Mouse (Mus musculus) neural tube, embryonic 14.5 days (tissue): ENCODE results near the gene Tceanc2. TPM values are rescaled to one million over a fixed set of nuclear protein-coding genes. Genes with fewer than 3 reads are reported as not detected.

Experiments used
- ATAC-seq: fragments of 200-750 bp; cut with Nextera tagmentation; 2 replicates; pipeline ENCODE4 v1.8.0; 2017; ENCODE audit warnings: low read depth, mild to moderate bottlenecking, moderate TSS enrichment, moderate library complexity
- H3K27ac ChIP-seq: fragments of 300-500 bp; sonication (generic); 2 replicates; pipeline ENCODE4 v1.5.1; 2014; ENCODE audit warnings: low read depth, mild to moderate bottlenecking, control low read depth, low read length, moderate library complexity, mixed read lengths
- H3K27me3 ChIP-seq: fragments of 300-500 bp; sonication (generic); 2 replicates; pipeline ENCODE4 v1.6.1; 2014; ENCODE audit warnings: low read length; ENCODE audit not compliant: control insufficient read depth, insufficient read depth
- H3K36me3 ChIP-seq: fragments of 300-500 bp; sonication (generic); 2 replicates; pipeline ENCODE4 v1.6.1; 2014; ENCODE audit warnings: low read length, mixed read lengths; ENCODE audit not compliant: control insufficient read depth, insufficient read depth
- H3K4me1 ChIP-seq: fragments of 300-500 bp; sonication (generic); 2 replicates; pipeline ENCODE4 v1.6.1; 2014; ENCODE audit warnings: low read length; ENCODE audit not compliant: control insufficient read depth, insufficient read depth
- H3K4me2 ChIP-seq: fragments of 300-500 bp; sonication (generic); 2 replicates; pipeline ENCODE4 v1.6.1; 2014; ENCODE audit warnings: mild to moderate bottlenecking, low read depth, low read length, control low read depth
- H3K4me3 ChIP-seq: fragments of 300-500 bp; sonication (generic); 2 replicates; pipeline ENCODE4 v1.5.1; 2014; ENCODE audit warnings: low read depth, low read length, control low read depth, mixed read lengths
- H3K9ac ChIP-seq: fragments of 300-500 bp; sonication (generic); replicated peaks from 2 replicates; pipeline ENCODE4 v1.6.1; 2014; ENCODE audit warnings: low read depth, mild to moderate bottlenecking, control low read depth, low read length, mixed read lengths
- H3K9me3 ChIP-seq: fragments of 300-500 bp; sonication (generic); 2 replicates; pipeline ENCODE4 v1.6.1; 2016; ENCODE audit warnings: low read length; ENCODE audit not compliant: control insufficient read depth
- WGBS: fragments of 180-500 bp; shearing (Covaris S2); extraction: QIAGEN DNeasy Blood & Tissue Kit; methylation state at CpG from one replicate; pipeline ENCODE4 v1.1.7; 2014; 5-methylcytosine and 5-hydroxymethylcytosine counted together
- polyA plus RNA-seq: library from polyadenylated mRNA; unstranded; fragments of >200 nt; fragmentation: Nextera tagmentation; extraction: Ambion mirVana; gene quantifications from 2 replicates; pipeline ENCODE4 v1.2.1, GENCODE M21; 2014

Tceanc2 gene
- polyA plus RNA-seq, 1 experiment from 2014 or later = 56.4 TPM

DNA sequence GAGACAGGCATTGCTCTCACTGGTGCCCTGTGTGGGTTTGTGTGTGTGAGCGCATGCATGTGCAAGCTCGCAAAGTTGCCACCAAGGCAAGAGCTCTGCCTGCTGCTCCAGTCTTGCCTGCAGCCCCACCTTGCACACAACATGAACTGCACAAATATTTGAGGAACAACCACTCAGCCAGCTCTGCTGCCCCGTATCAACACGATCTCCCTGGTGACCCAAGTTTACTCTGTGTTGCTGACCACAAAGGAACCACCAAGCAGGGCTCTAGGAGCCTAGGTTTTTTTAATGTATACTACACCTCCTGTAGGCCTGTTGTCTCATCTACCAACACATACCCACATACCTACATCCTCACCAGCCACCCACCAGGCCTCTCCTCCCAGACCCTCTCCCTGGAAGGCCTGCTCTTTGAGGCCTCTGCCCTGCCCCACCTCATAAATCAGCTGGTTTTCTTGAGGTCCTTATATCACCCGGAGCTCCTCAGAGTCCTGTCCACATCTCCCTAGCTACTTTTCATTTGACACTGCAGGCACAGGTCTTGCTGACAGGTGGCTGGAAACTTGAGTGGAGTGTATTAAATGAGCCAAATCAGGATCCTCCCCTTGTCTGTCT is 31.7 kb upstream of the Tceanc2 start:
- Histone ChIP-seq H3K9me3 (no peaks in the 10 kb centered on the region), H3K36me3 (0 out of 2 replicates have a peak, but pooled peaks cover 8% of the 10 kb centered on the region), H3K27ac (no peak overlapping the region), H3K27me3 (no peaks in the 10 kb centered on the region), H3K4me1 (no peaks in the 10 kb centered on the region), H3K9ac (no peak overlapping the region), H3K4me2 (no peak overlapping the region), H3K4me3 (no peak overlapping the region)
- 80% methylated on average over 5 of the region's 5 CpGs for WGBS
- ATAC-seq = no peak

DNA sequence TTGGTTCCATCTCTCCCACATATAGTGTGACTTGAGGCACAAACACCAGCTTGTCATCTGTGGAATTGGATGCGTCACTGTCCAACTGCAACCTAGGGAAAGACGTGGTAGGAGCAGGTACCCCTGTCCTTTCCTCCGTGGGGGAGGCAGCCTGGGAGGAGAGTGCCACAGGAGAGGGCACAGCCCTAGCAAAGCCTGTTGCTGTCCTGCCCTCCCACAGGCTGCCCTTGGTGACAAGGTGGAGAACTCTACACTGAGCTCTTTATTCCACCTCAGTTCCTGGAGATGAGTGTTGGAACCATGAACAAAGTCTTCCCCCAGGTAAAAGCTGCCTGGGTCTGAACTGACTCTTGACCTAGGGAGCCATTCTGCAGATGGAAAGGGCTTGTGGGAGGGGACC is 30.0 kb upstream of the Tceanc2 start, which contains the start of gene Ldlrad1:
Gene Ldlrad1 (plus strand): TSS at position 301 of the 400 bp plus-strand sequence.
- ATAC-seq = no peak
- Histone ChIP-seq H3K4me3 (no peak within 1 kb of the TSS), H3K36me3 (peaks cover 15% of the 10 kb centered on the region), H3K27ac (no peak within 1 kb of the TSS), H3K9ac (no peak within 1 kb of the TSS), H3K4me2 (no peak within 1 kb of the TSS), H3K9me3 (no peaks in the 10 kb centered on the region), H3K27me3 (no peaks in the 10 kb centered on the region), H3K4me1 (no peaks in the 10 kb centered on the region)
- 87% methylated on average over 3 of the region's 3 CpGs for WGBS

DNA sequence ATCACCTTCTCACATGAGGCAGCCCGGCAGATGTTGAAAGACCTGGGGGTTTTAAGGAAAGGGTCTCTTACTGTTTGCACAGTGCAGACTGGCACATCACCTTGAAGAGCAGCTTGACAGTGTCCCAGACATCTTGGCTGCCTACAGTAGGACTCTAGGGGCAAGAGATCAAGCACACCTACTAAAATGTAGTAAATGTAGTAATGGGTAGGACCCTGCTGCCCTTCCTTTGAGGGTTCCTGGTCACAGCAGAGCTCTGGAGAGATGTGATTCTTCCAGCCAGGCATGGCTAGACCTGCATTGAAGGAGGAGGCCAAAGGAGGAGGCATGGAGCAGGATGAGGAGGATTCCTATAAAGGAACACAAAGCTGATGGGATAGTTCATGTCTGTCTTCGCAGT is 28.1 kb upstream of the Tceanc2 start:
- no peak for ATAC-seq
- H3K9me3 ChIP-seq = no peaks in the 10 kb centered on the region
- H3K4me1 ChIP-seq = no peaks in the 10 kb centered on the region
- H3K36me3 ChIP-seq = peaks cover 19% of the 10 kb centered on the region
- WGBS = 95% methylated on average over 2 of the region's 2 CpGs
- no peak overlapping the region for H3K9ac ChIP-seq
- H3K4me2 ChIP-seq = no peak overlapping the region
- H3K27me3 ChIP-seq = no peaks in the 10 kb centered on the region
- no peak overlapping the region for H3K27ac ChIP-seq
- H3K4me3 ChIP-seq = no peak overlapping the region

DNA sequence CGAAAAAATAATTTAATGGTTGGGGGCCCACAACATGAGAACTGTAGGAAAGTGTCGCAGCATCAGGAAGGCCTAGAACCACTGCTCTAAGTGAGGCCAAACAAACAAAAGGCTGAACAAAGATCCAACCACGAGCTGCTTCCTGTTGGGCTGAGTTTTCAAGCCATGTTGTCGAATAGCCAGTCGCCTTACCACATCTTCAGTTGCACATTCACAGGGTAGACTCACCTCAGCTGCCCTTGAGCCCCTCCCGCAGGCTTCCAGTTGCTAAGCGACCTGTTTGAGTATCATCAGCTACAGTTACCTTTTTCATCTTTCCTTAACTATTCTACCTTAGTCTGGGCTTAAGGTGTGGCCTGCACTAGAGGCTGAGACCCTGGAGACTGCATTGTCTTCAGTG is 24.1 kb upstream of the Tceanc2 start:
- H3K9me3 ChIP-seq = no peaks in the 10 kb centered on the region
- no peak overlapping the region for H3K27ac ChIP-seq
- H3K9ac ChIP-seq = no peak overlapping the region
- H3K36me3 ChIP-seq = peaks cover 43% of the 10 kb centered on the region
- no peak for ATAC-seq
- no peaks in the 10 kb centered on the region for H3K4me1 ChIP-seq
- H3K4me2 ChIP-seq = no peak overlapping the region
- no peak overlapping the region for H3K4me3 ChIP-seq
- H3K27me3 ChIP-seq = no peaks in the 10 kb centered on the region
- WGBS = 90% methylated on average over 7 of the region's 7 CpGs

DNA sequence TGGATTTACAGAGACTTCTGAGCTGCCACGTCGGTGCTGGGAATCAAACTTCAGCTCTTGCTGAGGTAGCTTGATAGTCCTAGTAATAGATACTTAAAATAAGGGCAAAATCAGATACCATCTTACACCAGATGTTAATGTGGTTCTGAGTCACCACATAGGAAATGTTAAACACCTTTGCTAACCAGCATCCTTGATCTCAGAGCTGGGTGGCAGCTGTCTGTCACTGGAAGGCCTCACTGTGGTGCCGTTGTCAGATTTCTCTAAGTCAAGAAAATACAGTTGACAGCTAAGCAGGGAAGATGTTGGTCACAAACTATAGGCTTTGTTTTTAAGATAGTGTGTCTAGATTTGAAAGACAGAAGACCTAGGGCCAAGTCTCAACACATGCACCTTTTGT is 22.9 kb upstream of the Tceanc2 start:
- 97% methylated on average over 3 of the region's 3 CpGs for WGBS
- Histone ChIP-seq H3K4me2 (no peak overlapping the region), H3K27me3 (no peaks in the 10 kb centered on the region), H3K4me3 (no peak overlapping the region), H3K36me3 (peaks cover 55% of the 10 kb centered on the region), H3K9me3 (no peaks in the 10 kb centered on the region), H3K9ac (no peak overlapping the region), H3K4me1 (no peaks in the 10 kb centered on the region), H3K27ac (no peak overlapping the region)
- ATAC-seq = no peak

DNA sequence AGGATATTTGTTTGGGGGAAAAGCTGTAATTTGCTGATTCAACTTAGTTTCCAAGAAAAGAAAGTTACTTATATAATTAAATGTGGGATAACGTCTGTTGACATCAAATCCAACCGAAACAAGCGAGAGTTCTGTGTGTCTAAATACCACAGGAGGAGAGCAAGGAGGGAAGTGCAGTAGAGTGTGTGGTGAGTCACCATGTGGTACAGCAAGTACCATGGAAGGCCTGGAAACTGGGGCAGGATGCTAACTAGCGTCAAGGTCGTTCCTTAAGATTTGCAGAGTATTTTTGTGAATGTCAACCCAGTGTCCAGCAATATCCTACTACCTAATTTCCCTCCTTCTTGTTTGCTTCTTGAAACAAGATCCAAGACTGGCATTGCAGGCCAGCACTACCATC is 19.2 kb upstream of the Tceanc2 start:
- 98% methylated on average over 5 of the region's 5 CpGs for WGBS
- ATAC-seq = no peak
- no peaks in the 10 kb centered on the region for H3K27me3 ChIP-seq
- no peak overlapping the region for H3K4me3 ChIP-seq
- H3K36me3 ChIP-seq = peaks cover 68% of the 10 kb centered on the region
- H3K4me1 ChIP-seq = no peaks in the 10 kb centered on the region
- no peaks in the 10 kb centered on the region for H3K9me3 ChIP-seq
- no peak overlapping the region for H3K9ac ChIP-seq
- no peak overlapping the region for H3K27ac ChIP-seq
- no peak overlapping the region for H3K4me2 ChIP-seq

DNA sequence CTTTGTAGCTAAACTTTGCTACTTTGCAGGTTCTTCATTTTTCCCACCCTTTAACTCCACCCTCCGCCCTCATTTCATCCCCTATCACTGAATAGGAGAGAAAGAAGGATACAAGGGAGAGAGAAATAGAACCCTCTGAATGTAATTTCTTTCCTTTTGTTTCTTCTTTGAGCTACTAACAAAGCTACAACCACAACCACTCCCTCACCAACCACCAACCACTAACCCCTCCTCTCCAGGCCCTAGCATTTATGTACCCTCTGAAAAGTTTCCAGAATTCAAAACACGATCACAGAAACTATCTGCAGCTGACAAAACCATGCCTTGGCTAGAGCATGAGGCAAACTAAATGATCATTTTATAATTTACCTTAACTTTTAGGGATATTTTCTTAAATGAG is 17.5 kb upstream of the Tceanc2 start:
- Histone ChIP-seq H3K9ac (no peak overlapping the region), H3K4me2 (no peak overlapping the region), H3K27me3 (no peaks in the 10 kb centered on the region), H3K4me3 (no peak overlapping the region), H3K9me3 (no peaks in the 10 kb centered on the region), H3K4me1 (no peaks in the 10 kb centered on the region), H3K27ac (no peak overlapping the region), H3K36me3 (peaks cover 58% of the 10 kb centered on the region)
- ATAC-seq = no peak
- 96% methylated on average over 2 of the region's 2 CpGs for WGBS

DNA sequence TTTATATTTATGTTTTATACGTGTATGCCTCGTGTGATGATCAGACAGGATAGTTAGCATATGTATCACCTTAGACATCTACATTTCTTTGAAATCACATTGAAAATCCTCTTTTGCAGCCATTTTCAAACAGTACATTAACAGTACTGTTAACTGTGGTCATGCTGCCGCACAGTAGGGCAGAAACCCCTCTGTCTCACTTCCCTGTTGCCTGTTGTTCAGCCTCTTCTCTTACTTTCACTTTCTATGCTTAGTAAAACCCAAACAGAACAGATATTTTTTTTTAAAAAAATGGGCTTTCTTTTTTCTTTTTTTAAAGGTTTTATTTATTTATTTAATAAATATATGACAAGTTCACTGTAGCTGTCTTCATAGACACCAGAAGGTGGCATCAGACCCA is 14.9 kb upstream of the Tceanc2 start:
- no peak overlapping the region for H3K27ac ChIP-seq
- H3K4me1 ChIP-seq = no peaks in the 10 kb centered on the region
- no peak overlapping the region for H3K4me3 ChIP-seq
- no peak for ATAC-seq
- H3K9ac ChIP-seq = no peak overlapping the region
- no peaks in the 10 kb centered on the region for H3K27me3 ChIP-seq
- H3K4me2 ChIP-seq = no peak overlapping the region
- peaks cover 57% of the 10 kb centered on the region for H3K36me3 ChIP-seq
- H3K9me3 ChIP-seq = no peaks in the 10 kb centered on the region
- 96% methylated on average over 3 of the region's 3 CpGs for WGBS

DNA sequence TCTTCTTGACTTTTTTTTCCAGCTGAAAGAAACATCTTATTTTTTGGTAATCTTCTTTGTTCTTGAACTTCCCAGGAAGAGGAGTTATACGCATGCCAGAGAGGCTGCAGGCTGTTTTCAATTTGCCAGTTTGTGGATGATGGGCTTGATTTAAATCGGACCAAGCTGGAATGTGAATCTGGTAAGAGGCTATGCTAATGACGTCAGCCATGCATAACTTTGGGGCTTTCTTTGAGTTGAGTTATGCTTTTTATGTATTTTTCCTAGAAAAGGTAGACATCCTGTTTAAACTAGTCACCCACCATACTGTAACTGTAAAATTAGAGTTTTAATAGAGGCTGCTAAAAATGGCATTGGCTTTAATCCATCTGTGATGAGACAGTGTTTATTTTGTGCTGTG is 6.8 kb upstream of the Tceanc2 start:
- WGBS = 72% methylated on average over 3 of the region's 3 CpGs
- Histone ChIP-seq H3K4me2 (no peak overlapping the region), H3K27ac (no peak overlapping the region), H3K4me3 (no peak overlapping the region), H3K9me3 (no peaks in the 10 kb centered on the region), H3K27me3 (no peaks in the 10 kb centered on the region), H3K9ac (no peak overlapping the region), H3K4me1 (peaks cover 16% of the 10 kb centered on the region; the same call in 1 of the 2 replicates), H3K36me3 (peaks cover 37% of the 10 kb centered on the region)
- no peak for ATAC-seq
